Mouse (Mus musculus) lung, embryonic 16.5 days (tissue): ENCODE results near the gene Slc35f4. TPM values are rescaled to one million over a fixed set of nuclear protein-coding genes. Genes with fewer than 3 reads are reported as not detected.

ENCODE experiments used
- ATAC-seq: fragments of 200-750 bp; cut with Nextera tagmentation; 2 replicates; pipeline ENCODE4 v1.8.0; 2017; ENCODE audit warnings: low read depth, mild to moderate bottlenecking, moderate library complexity
- H3K27ac ChIP-seq: fragments of 300-500 bp; sonication (generic); 2 replicates; pipeline ENCODE4 v1.5.1; 2014; ENCODE audit warnings: mild to moderate bottlenecking, control low read depth, low read length
- H3K27me3 ChIP-seq: fragments of 300-500 bp; sonication (generic); 2 replicates; pipeline ENCODE4 v1.6.1; 2014; ENCODE audit warnings: low read depth, low read length, mixed read lengths; ENCODE audit not compliant: control insufficient read depth, insufficient read depth
- H3K36me3 ChIP-seq: fragments of 300-500 bp; sonication (generic); 2 replicates; pipeline ENCODE4 v1.6.1; 2014; ENCODE audit warnings: low read length; ENCODE audit not compliant: control insufficient read depth, insufficient read depth
- H3K4me1 ChIP-seq: fragments of 300-500 bp; sonication (generic); replicated peaks from 2 replicates; pipeline ENCODE4 v1.6.1; 2014; ENCODE audit warnings: low read length, mixed read lengths; ENCODE audit not compliant: control insufficient read depth, insufficient read depth
- H3K4me2 ChIP-seq: fragments of 300-500 bp; sonication (generic); 2 replicates; pipeline ENCODE4 v1.6.1; 2014; ENCODE audit warnings: low read depth, low read length, control low read depth
- H3K4me3 ChIP-seq: fragments of 300-500 bp; sonication (generic); 2 replicates; pipeline ENCODE4 v1.5.1; 2014; ENCODE audit warnings: mild to moderate bottlenecking, low read length, control low read depth
- H3K9ac ChIP-seq: fragments of 300-500 bp; sonication (generic); 2 replicates; pipeline ENCODE4 v1.6.1; 2014; ENCODE audit warnings: low read length, control low read depth
- H3K9me3 ChIP-seq: fragments of 300-500 bp; sonication (generic); 2 replicates; pipeline ENCODE4 v1.6.1; 2016; ENCODE audit warnings: low read length; ENCODE audit not compliant: control insufficient read depth
- WGBS: fragments of 180-500 bp; shearing (Covaris S2); extraction: QIAGEN DNeasy Blood & Tissue Kit; methylation state at CpG from one replicate; pipeline ENCODE4 v1.1.7; 2014; 5-methylcytosine and 5-hydroxymethylcytosine counted together
- polyA plus RNA-seq: library from polyadenylated mRNA; unstranded; fragments of >200 nt; fragmentation: Nextera tagmentation; extraction: Ambion mirVana; gene quantifications from 2 replicates; pipeline ENCODE4 v1.2.1, GENCODE M21; 2015

The Slc35f4 gene
- 0.10 TPM in 1 of 2 replicates, not detected in the other for polyA plus RNA-seq

- 10% methylated on average over 6 of the region's 6 CpGs for WGBS
- Histone ChIP-seq H3K9me3 (no peaks in the 10 kb centered on the region), H3K4me1 (peaks cover 6% of the 10 kb centered on the region; the same call in 1 of the 2 replicates), H3K9ac (no peak within 1 kb of the TSS), H3K36me3 (no peaks in the 10 kb centered on the region), H3K27ac (no peak within 1 kb of the TSS), H3K4me3 (peak within 1 kb of the TSS; percentile 29), H3K27me3 (peaks cover 7% of the 10 kb centered on the region; the same call in 1 of the 2 replicates), H3K4me2 (peak within 1 kb of the TSS; percentile 56)
- no peak for ATAC-seq
Measured at GRCm38 (mm10) chr14:49525931-49526291, at the start of gene Slc35f4. Gene Slc35f4 (minus strand): TSS chr14:49526046.

- no peak overlapping the region for H3K9ac ChIP-seq
- H3K36me3 ChIP-seq, result no peaks in the 10 kb centered on the region
- no peak overlapping the region for H3K4me2 ChIP-seq
- no peaks in the 10 kb centered on the region for H3K4me1 ChIP-seq
- H3K9me3 ChIP-seq, result no peaks in the 10 kb centered on the region
- ATAC-seq, result no peak
- H3K27ac ChIP-seq, result no peak overlapping the region
- no peak overlapping the region for H3K4me3 ChIP-seq
- no peaks in the 10 kb centered on the region for H3K27me3 ChIP-seq
Measured at GRCm38 (mm10) chr14:49568369-49568768, 42.5 kb upstream of the Slc35f4 start.

GRCm38 (mm10) chr14:49560706-49561105 lies 34.9 kb upstream of the Slc35f4 start:
- Histone ChIP-seq H3K4me3 (no peak overlapping the region), H3K9me3 (no peaks in the 10 kb centered on the region), H3K9ac (no peak overlapping the region), H3K27ac (no peak overlapping the region), H3K4me1 (no peaks in the 10 kb centered on the region; the same call in 1 of the 2 replicates), H3K36me3 (no peaks in the 10 kb centered on the region), H3K4me2 (no peak overlapping the region), H3K27me3 (no peaks in the 10 kb centered on the region)
- 69% methylated on average over 2 of the region's 2 CpGs for WGBS
- ATAC-seq, result no peak

GRCm38 (mm10) chr14:49540104-49540503 lies 14.3 kb upstream of the Slc35f4 start:
- H3K4me3 ChIP-seq, result no peak overlapping the region
- no peaks in the 10 kb centered on the region for H3K9me3 ChIP-seq
- no peak overlapping the region for H3K4me2 ChIP-seq
- no peaks in the 10 kb centered on the region for H3K36me3 ChIP-seq
- 27% methylated on average over 1 of the region's 1 CpGs for WGBS
- H3K27ac ChIP-seq, result no peak overlapping the region
- ATAC-seq, result no peak
- H3K9ac ChIP-seq, result no peak overlapping the region
- no peaks in the 10 kb centered on the region for H3K27me3 ChIP-seq
- no peaks in the 10 kb centered on the region for H3K4me1 ChIP-seq

GRCm38 (mm10) chr14:49525176-49525930 lies 493 bp downstream of the Slc35f4 start:
- Histone ChIP-seq H3K9me3 (no peaks in the 10 kb centered on the region), H3K27me3 (peaks cover 7% of the 10 kb centered on the region; the same call in 1 of the 2 replicates), H3K9ac (no peak overlapping the region), H3K4me2 (peak overlapping the region; percentile 56), H3K4me3 (peak overlapping the region; percentile 29), H3K4me1 (peaks cover 6% of the 10 kb centered on the region; the same call in 1 of the 2 replicates), H3K27ac (no peak overlapping the region), H3K36me3 (no peaks in the 10 kb centered on the region)
- 2% methylated on average over 51 of the region's 63 CpGs for WGBS
- ATAC-seq, result peak; percentile 95

GRCm38 (mm10) chr14:49524665-49525064 lies 1.2 kb downstream of the Slc35f4 start:
- Histone ChIP-seq H3K4me2 (no peak overlapping the region), H3K9me3 (no peaks in the 10 kb centered on the region), H3K27me3 (peaks cover 7% of the 10 kb centered on the region; the same call in 1 of the 2 replicates), H3K9ac (no peak overlapping the region), H3K27ac (no peak overlapping the region), H3K4me1 (peaks cover 6% of the 10 kb centered on the region; the same call in 1 of the 2 replicates), H3K4me3 (no peak overlapping the region), H3K36me3 (no peaks in the 10 kb centered on the region)
- ATAC-seq, result 0 out of 2 replicates have a peak, but pooled peaks have one; percentile 12
- 63% methylated on average over 8 of the region's 8 CpGs for WGBS

GRCm38 (mm10) chr14:49515096-49515665 lies 10.7 kb downstream of the Slc35f4 start:
- Histone ChIP-seq H3K9ac (no peak overlapping the region), H3K4me2 (no peak overlapping the region), H3K4me1 (0 out of 2 replicates have a peak, but pooled peaks cover 2% of the 10 kb centered on the region), H3K27me3 (no peaks in the 10 kb centered on the region), H3K4me3 (no peak overlapping the region), H3K27ac (no peak overlapping the region), H3K36me3 (no peaks in the 10 kb centered on the region), H3K9me3 (no peaks in the 10 kb centered on the region)
- 18% methylated on average over 2 of the region's 2 CpGs for WGBS
- no peak for ATAC-seq

DNA sequence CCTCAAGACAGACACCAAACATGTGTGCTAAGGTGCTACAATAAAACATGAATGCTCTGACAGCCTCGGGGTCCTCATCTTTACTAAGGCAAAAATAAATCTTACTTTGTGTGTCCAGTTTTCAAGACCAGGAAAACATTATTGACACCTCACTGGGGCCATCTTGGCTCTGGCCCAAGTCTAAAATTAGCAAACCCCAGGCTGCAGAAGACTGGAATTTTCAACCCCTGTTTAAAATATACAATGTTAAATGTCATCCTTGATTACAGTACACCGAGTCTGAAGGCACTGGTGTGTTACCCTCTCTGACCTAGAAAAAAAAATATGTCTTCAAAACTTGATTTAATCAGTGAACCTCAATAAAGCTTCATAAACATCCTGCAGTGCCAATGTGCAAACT lies 11.7 kb downstream of the Slc35f4 start:
- H3K4me3 ChIP-seq, result no peak overlapping the region
- no peaks in the 10 kb centered on the region for H3K9me3 ChIP-seq
- H3K27me3 ChIP-seq, result no peaks in the 10 kb centered on the region
- H3K4me1 ChIP-seq, result 0 out of 2 replicates have a peak, but pooled peaks cover 2% of the 10 kb centered on the region
- ATAC-seq, result no peak
- WGBS, result 21% methylated on average over 2 of the region's 2 CpGs
- H3K4me2 ChIP-seq, result no peak overlapping the region
- no peak overlapping the region for H3K9ac ChIP-seq
- H3K27ac ChIP-seq, result no peak overlapping the region
- no peaks in the 10 kb centered on the region for H3K36me3 ChIP-seq

- 78% methylated on average over 1 of the region's 1 CpGs for WGBS
- no peak overlapping the region for H3K4me3 ChIP-seq
- H3K4me1 ChIP-seq, result no peaks in the 10 kb centered on the region
- H3K9me3 ChIP-seq, result no peaks in the 10 kb centered on the region
- no peak overlapping the region for H3K4me2 ChIP-seq
- no peak overlapping the region for H3K9ac ChIP-seq
- no peaks in the 10 kb centered on the region for H3K36me3 ChIP-seq
- H3K27me3 ChIP-seq, result no peaks in the 10 kb centered on the region
- no peak overlapping the region for H3K27ac ChIP-seq
- no peak for ATAC-seq
Measured at GRCm38 (mm10) chr14:49495192-49495591, 30.7 kb downstream of the Slc35f4 start.
